Mouse (Mus musculus) CH12.LX (cell line): ENCODE measurements around the gene Zfp296. TPM values are rescaled to one million over a fixed set of nuclear protein-coding genes. Genes with fewer than 3 reads are reported as not detected.

ENCODE experiments used
- DNase-seq: peaks from one replicate; pipeline ENCODE4 v3.0.0-alpha.2; 2013; ENCODE audit errors: extremely low read depth
- H3K27ac ChIP-seq: 2 replicates; pipeline ENCODE4 v1.5.1; 2012; ENCODE audit warnings: low read depth, mild to moderate bottlenecking, control low read depth, moderate library complexity; ENCODE audit not compliant: insufficient read depth
- H3K27me3 ChIP-seq: replicated peaks from 2 replicates; pipeline ENCODE3; 2012; ENCODE audit warnings: inconsistent platforms
- H3K36me3 ChIP-seq, 2 experiments: replicated peaks in 1 of 2; 2 replicates each; pipeline versions ENCODE3 to v1.6.1; 2012; ENCODE audit warnings: inconsistent platforms in 1 of 2, low read length in 1 of 2, mild to moderate bottlenecking in 1 of 2, mixed read lengths in 1 of 2, moderate library complexity in 1 of 2; ENCODE audit not compliant: control insufficient read depth in 1 of 2, insufficient read depth in 1 of 2
- H3K4me1 ChIP-seq, 2 experiments: 2 replicates each; pipeline ENCODE4 v1.6.1; 2012; ENCODE audit warnings: inconsistent platforms in 1 of 2, moderate library complexity in 1 of 2; ENCODE audit not compliant: insufficient read depth in 2 of 2, control insufficient read depth in 1 of 2
- H3K4me2 ChIP-seq: 2 replicates; pipeline ENCODE4 v1.6.1; 2012; ENCODE audit warnings: low read depth, mild to moderate bottlenecking, control low read depth; ENCODE audit not compliant: poor library complexity, insufficient read depth, severe bottlenecking
- H3K4me3 ChIP-seq, 3 experiments: fragments of 150-350 bp in 1 of 3; sonication (generic) in 1 of 3; replicated peaks in 1 of 3; 2 replicates each; pipeline versions ENCODE3 to v1.5.1; 2011 to 2012; ENCODE audit warnings: low read depth in 2 of 3, low read length in 2 of 3, mild to moderate bottlenecking in 2 of 3, moderate library complexity in 2 of 3, control low read depth in 1 of 3, improper control_type of control experiment in 1 of 3, inconsistent platforms in 1 of 3, mixed read lengths in 1 of 3; ENCODE audit not compliant: poor library complexity in 1 of 3
- H3K79me2 ChIP-seq: replicated peaks from 2 replicates; pipeline ENCODE4 v1.6.1; 2012; ENCODE audit warnings: mild to moderate bottlenecking, moderate library complexity; ENCODE audit not compliant: control insufficient read depth, poor library complexity, insufficient read depth, severe bottlenecking; ENCODE audit errors: extremely low read depth
- H3K9ac ChIP-seq: 2 replicates; pipeline ENCODE4 v1.6.1; 2012; ENCODE audit warnings: low read depth, mild to moderate bottlenecking, control low read depth, moderate library complexity; ENCODE audit not compliant: insufficient read depth
- H3K9me3 ChIP-seq: replicated peaks from 2 replicates; pipeline ENCODE3; 2012; ENCODE audit warnings: low read length, inconsistent platforms, mixed read lengths
- CHD1 ChIP-seq: IDR thresholded peaks from 2 replicates; pipeline ENCODE4 v1.6.1; 2012; ENCODE audit warnings: low read depth, low read length, improper control_type of control experiment, inconsistent platforms
- CHD2 ChIP-seq: IDR thresholded peaks from 2 replicates; pipeline ENCODE4 v1.6.1; 2011; ENCODE audit warnings: low read length, improper control_type of control experiment
- CTCF ChIP-seq, 2 experiments: IDR thresholded peaks in 1 of 2; conservative IDR thresholded peaks in 1 of 2; 2 replicates each; pipeline ENCODE4 v1.5.1; 2011 to 2012; ENCODE audit warnings: low read depth in 2 of 2, low read length in 2 of 2, improper control_type of control experiment in 1 of 2, inconsistent platforms in 1 of 2, mild to moderate bottlenecking in 1 of 2, moderate library complexity in 1 of 2
- E2F4 ChIP-seq: IDR thresholded peaks from 2 replicates; pipeline ENCODE4 v1.6.1; 2011; ENCODE audit warnings: low read depth, low read length, improper control_type of control experiment; ENCODE audit not compliant: insufficient replicate concordance
- ELF1 ChIP-seq: IDR thresholded peaks from 2 replicates; pipeline ENCODE4 v1.6.1; 2014; ENCODE audit warnings: low read depth, mild to moderate bottlenecking, inconsistent platforms, low read length, improper control_type of control experiment
- EP300 ChIP-seq: IDR thresholded peaks from 2 replicates; pipeline ENCODE4 v1.6.1; 2011; ENCODE audit warnings: low read length, improper control_type of control experiment
- GABPA ChIP-seq: IDR thresholded peaks from 2 replicates; pipeline ENCODE4 v1.6.1; 2012; ENCODE audit warnings: low read depth, low read length, improper control_type of control experiment, inconsistent platforms; ENCODE audit not compliant: insufficient replicate concordance
- HCFC1 ChIP-seq: IDR thresholded peaks from 2 replicates; pipeline ENCODE4 v1.6.1; 2012; ENCODE audit warnings: low read depth, mild to moderate bottlenecking, inconsistent platforms, low read length, improper control_type of control experiment
- IRF4 ChIP-seq: IDR thresholded peaks from 2 replicates; pipeline ENCODE4 v1.6.1; 2014; ENCODE audit warnings: low read depth, mild to moderate bottlenecking, inconsistent platforms, low read length, improper control_type of control experiment
- JUN ChIP-seq: IDR thresholded peaks from 2 replicates; pipeline ENCODE4 v1.6.1; 2011; ENCODE audit warnings: low read depth, mild to moderate bottlenecking, low read length, improper control_type of control experiment, moderate library complexity; ENCODE audit not compliant: insufficient read depth
- JUND ChIP-seq: conservative IDR thresholded peaks from 2 replicates; pipeline ENCODE4 v1.6.1; 2011; ENCODE audit warnings: low read depth, low read length, improper control_type of control experiment
- KAT2A ChIP-seq: IDR thresholded peaks from 2 replicates; pipeline ENCODE4 v1.6.1; 2012; ENCODE audit warnings: low read length, improper control_type of control experiment, inconsistent platforms; ENCODE audit not compliant: insufficient replicate concordance
- MAFK ChIP-seq: IDR thresholded peaks from 2 replicates; pipeline ENCODE4 v1.6.1; 2011; ENCODE audit warnings: low read length, improper control_type of control experiment; ENCODE audit not compliant: insufficient replicate concordance
- MAX ChIP-seq: IDR thresholded peaks from 2 replicates; pipeline ENCODE4 v1.6.1; 2011; ENCODE audit warnings: low read length, improper control_type of control experiment
- MAZ ChIP-seq: IDR thresholded peaks from 2 replicates; pipeline ENCODE4 v1.6.1; 2012; ENCODE audit warnings: low read depth, mild to moderate bottlenecking, inconsistent platforms, low read length, improper control_type of control experiment, moderate library complexity
- MEF2A ChIP-seq: IDR thresholded peaks from 2 replicates; pipeline ENCODE4 v1.6.1; 2014; ENCODE audit warnings: low read depth, mild to moderate bottlenecking, inconsistent platforms, low read length, improper control_type of control experiment, borderline replicate concordance
- NELFE ChIP-seq: IDR thresholded peaks from 2 replicates; pipeline ENCODE4 v1.6.1; 2011; ENCODE audit warnings: low read depth, low read length, improper control_type of control experiment
- PAX5 ChIP-seq: IDR thresholded peaks from 2 replicates; pipeline ENCODE4 v1.6.1; 2012; ENCODE audit warnings: low read length, inconsistent platforms, mixed read lengths
- POLR2A ChIP-seq: IDR thresholded peaks from 2 replicates; pipeline ENCODE4 v1.6.1; 2011; ENCODE audit warnings: low read depth, mild to moderate bottlenecking, improper control_type of control experiment, low read length
- POLR2AphosphoS2 ChIP-seq: IDR thresholded peaks from 2 replicates; pipeline ENCODE4 v1.6.1; 2011; ENCODE audit warnings: low read depth, low read length, improper control_type of control experiment
- RCOR1 ChIP-seq: conservative IDR thresholded peaks from 2 replicates; pipeline ENCODE4 v1.6.1; 2012; ENCODE audit warnings: low read depth, mild to moderate bottlenecking, inconsistent platforms, low read length, improper control_type of control experiment
- SIN3A ChIP-seq: IDR thresholded peaks from 2 replicates; pipeline ENCODE4 v1.6.1; 2012; ENCODE audit warnings: low read length, improper control_type of control experiment, inconsistent platforms
- SMC3 ChIP-seq: IDR thresholded peaks from 2 replicates; pipeline ENCODE4 v1.6.1; 2011; ENCODE audit warnings: low read depth, low read length, improper control_type of control experiment
- TBP ChIP-seq: conservative IDR thresholded peaks from 2 replicates; pipeline ENCODE4 v1.6.1; 2011; ENCODE audit warnings: low read depth, low read length, improper control_type of control experiment
- TCF12 ChIP-seq: IDR thresholded peaks from 2 replicates; pipeline ENCODE4 v1.6.1; 2014; ENCODE audit warnings: low read depth, mild to moderate bottlenecking, inconsistent platforms, low read length, improper control_type of control experiment
- USF1 ChIP-seq: IDR thresholded peaks from 2 replicates; pipeline ENCODE4 v1.6.1; 2014; ENCODE audit warnings: low read depth, mild to moderate bottlenecking, inconsistent platforms, low read length, improper control_type of control experiment
- USF2 ChIP-seq: conservative IDR thresholded peaks from 2 replicates; pipeline ENCODE4 v1.6.1; 2011; ENCODE audit warnings: low read depth, low read length, improper control_type of control experiment
- ZC3H11A ChIP-seq: IDR thresholded peaks from 2 replicates; pipeline ENCODE4 v1.6.1; 2012; ENCODE audit warnings: low read depth, mild to moderate bottlenecking, inconsistent platforms, low read length, improper control_type of control experiment
- ZNF384 ChIP-seq: IDR thresholded peaks from 2 replicates; pipeline ENCODE4 v1.6.1; 2012; ENCODE audit warnings: low read depth, low read length, improper control_type of control experiment, inconsistent platforms
- dilution Hi-C: fragments of 300-500 bp; cut with MboI; formaldehyde crosslinking; loops from 2 replicates; pipeline ENCODE4 v1.14.3; 2020; ENCODE audit warnings: low sequenced_read_pairs; ENCODE audit not compliant: extremely low pct_unique_long_range_greater_than_20kb, extremely low pct_ligation_motif_present
- in situ Hi-C: fragments of 300-500 bp; cut with MboI; formaldehyde crosslinking; loops from 3 replicates; pipeline ENCODE4 v1.14.3; 2019; ENCODE audit warnings: low sequenced_read_pairs, low pct_ligation_motif_present, low pct_unique_long_range_greater_than_20kb, mixed read lengths
- polyA plus RNA-seq: library from polyadenylated mRNA; unstranded; fragments of >175 nt; gene quantifications from 2 replicates; pipeline ENCODE4 v1.2.1, GENCODE M21; 2012; ENCODE audit warnings: low read depth; ENCODE audit not compliant: insufficient read length
- total RNA-seq, 2 experiments: library from RNA; depleted of rRNA; stranded (reverse); fragments of 300-350 nt in 1 of 2; fragments of >200 nt in 1 of 2; gene quantifications; 2 replicates each; pipeline ENCODE4 v1.2.3; 2012 to 2014

The Zfp296 gene
- total and polyA plus RNA-seq, 3 experiments: 10.7 to 44.0 (median 30.0) TPM

DNA sequence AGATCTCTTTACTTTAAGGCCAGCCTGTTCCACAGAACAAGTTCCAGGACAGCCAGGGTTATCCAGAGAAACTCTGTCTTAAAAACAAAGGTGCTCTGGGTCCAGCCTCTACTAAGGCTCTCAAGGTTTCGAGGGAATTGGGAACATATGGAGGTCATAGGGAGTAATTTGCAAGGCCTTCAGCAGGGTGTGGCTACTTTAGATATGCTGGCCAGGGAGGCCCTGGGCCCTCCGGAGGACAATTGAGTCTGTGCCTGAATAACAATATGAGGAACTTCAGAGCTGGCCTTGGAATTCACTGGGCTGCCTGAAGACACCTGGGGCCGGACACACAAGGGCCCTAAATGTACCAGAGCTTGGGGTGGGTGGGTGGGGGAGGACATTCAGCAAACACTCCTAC is 1.5 kb upstream of the Zfp296 start:
- no peaks in the 10 kb centered on the region for H3K9me3 ChIP-seq
- H3K27me3 ChIP-seq: no peaks in the 10 kb centered on the region
- dilution Hi-C loops (no loop called here), in situ Hi-C loops (loop anchor here (10.0 kb wide), 1 partner anchor 71 kb away; the partner anchor contains the start of genes Bloc1s3 and Trappc6a)
- H3K36me3 ChIP-seq: peaks cover 15 to 28% of the 10 kb centered on the region in 2 experiments
- H3K9ac ChIP-seq: no peak overlapping the region
- H3K27ac ChIP-seq: no peak overlapping the region
- no peak overlapping the region for H3K4me3 ChIP-seq
- DNase-seq: no peak
- no peak overlapping the region for H3K4me2 ChIP-seq
- peaks cover 17 to 56% of the 10 kb centered on the region in 2 experiments for H3K4me1 ChIP-seq
- TF ChIP-seq MAX (no peak), MEF2A (no peak), POLR2A (no peak), EP300 (no peak), CHD2 (no peak), MAZ (no peak), NELFE (no peak), CTCF (conservative IDR thresholded peaks at IDR 0.05 in 1 of 2, IDR thresholded peaks at IDR 0.05 in 1 of 2; ENCODE audit: low read depth in 2 of 2, low read length in 2 of 2) (no peak), USF1 (no peak), USF2 (no peak), MAFK (no peak), GABPA (no peak), TCF12 (no peak)
- TF ChIP-seq, all 38 proteins: peak for 0
- peaks cover 45% of the 10 kb centered on the region for H3K79me2 ChIP-seq

DNA sequence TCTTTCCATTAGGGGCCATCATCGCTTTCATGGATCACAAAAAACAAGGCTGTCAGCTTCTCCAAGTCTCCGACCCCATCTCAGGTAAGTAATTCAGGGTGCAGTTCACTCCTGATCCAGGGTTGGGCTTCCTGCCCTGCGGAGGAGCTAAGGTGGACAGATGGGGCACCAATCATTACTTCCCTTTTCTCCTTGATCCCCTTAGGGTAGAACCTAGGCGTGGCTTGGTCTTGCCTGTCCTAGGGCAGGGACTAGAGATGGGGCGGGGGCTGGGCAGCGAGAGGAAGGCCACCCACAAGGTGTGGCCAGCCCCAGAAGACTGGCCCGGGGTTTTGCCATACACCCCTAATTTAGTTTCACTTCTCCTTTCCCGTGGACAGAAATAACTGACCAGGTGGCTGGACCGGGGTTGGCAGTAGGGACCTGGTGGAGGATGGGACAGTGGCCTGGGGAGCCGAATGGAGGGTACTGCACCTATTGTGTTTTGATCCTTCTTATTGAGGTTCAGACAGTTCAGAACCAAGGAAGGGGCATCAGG is 859 bp downstream of the Zfp296 start:
- in situ Hi-C loops: loop anchor here (10.0 kb wide), 1 partner anchor 73 kb away; the partner anchor contains the start of genes Bloc1s3 and Trappc6a
- H3K36me3 ChIP-seq: peaks cover 29 to 37% of the 10 kb centered on the region in 2 experiments
- peaks cover 31% of the 10 kb centered on the region for H3K79me2 ChIP-seq
- H3K4me2 ChIP-seq: peak overlapping the region; percentile 58; the same call in 1 of the 2 replicates
- H3K4me3 ChIP-seq: peak overlapping the region; percentile 61 to 82 (median 76)
- no peaks in the 10 kb centered on the region for H3K9me3 ChIP-seq
- no peaks in the 10 kb centered on the region for H3K27me3 ChIP-seq
- peak; percentile 86 for DNase-seq
- H3K4me1 ChIP-seq: peaks cover 17 to 63% of the 10 kb centered on the region in 2 experiments
- H3K9ac ChIP-seq: peak overlapping the region; percentile 88
- dilution Hi-C loops: no loop called here
- H3K27ac ChIP-seq: peak overlapping the region; percentile 95
- TF ChIP-seq KAT2A: no peak
- TF ChIP-seq MAX: no peak
- TF ChIP-seq PAX5: no peak
- TF ChIP-seq SIN3A: peak; percentile 53
- no peak for TF ChIP-seq CTCF (conservative IDR thresholded peaks at IDR 0.05 in 1 of 2, IDR thresholded peaks at IDR 0.05 in 1 of 2; ENCODE audit: low read depth in 2 of 2, low read length in 2 of 2)
- peak; percentile 46; the same call in 1 of the 2 replicates for TF ChIP-seq HCFC1
- TF ChIP-seq USF2: no peak
- TF ChIP-seq E2F4: no peak
- peak; percentile 90 for TF ChIP-seq EP300
- TF ChIP-seq JUND: no peak
- TF ChIP-seq NELFE: peak; percentile 33
- TF ChIP-seq USF1: no peak
- 0 out of 2 replicates have a peak, but pooled peaks have one; percentile 1 for TF ChIP-seq SMC3
- peak; percentile 80; the same call in 1 of the 2 replicates for TF ChIP-seq CHD1
- TF ChIP-seq CHD2: peak; percentile 94
- TF ChIP-seq MEF2A: peak; percentile 99
- no peak for TF ChIP-seq GABPA
- TF ChIP-seq TCF12: peak; percentile 99
- 0 out of 2 replicates have a peak, but pooled peaks have one; percentile 26 for TF ChIP-seq MAFK
- peak; percentile 52 for TF ChIP-seq POLR2A
- no peak; the same call in 1 of the 2 replicates for TF ChIP-seq TBP
- no peak for TF ChIP-seq JUN
- TF ChIP-seq IRF4: peak; percentile 99
- TF ChIP-seq RCOR1: peak; percentile 75; the same call in 1 of the 2 replicates
- no peak for TF ChIP-seq ZNF384
- TF ChIP-seq POLR2AphosphoS2: peak; percentile 61; the same call in 1 of the 2 replicates
- no peak for TF ChIP-seq ZC3H11A
- TF ChIP-seq ELF1: 0 out of 2 replicates have a peak, but pooled peaks have one; percentile 43
